7 mouse cellular contexts compared by ENCODE assay signal in the genomic region with DNA sequence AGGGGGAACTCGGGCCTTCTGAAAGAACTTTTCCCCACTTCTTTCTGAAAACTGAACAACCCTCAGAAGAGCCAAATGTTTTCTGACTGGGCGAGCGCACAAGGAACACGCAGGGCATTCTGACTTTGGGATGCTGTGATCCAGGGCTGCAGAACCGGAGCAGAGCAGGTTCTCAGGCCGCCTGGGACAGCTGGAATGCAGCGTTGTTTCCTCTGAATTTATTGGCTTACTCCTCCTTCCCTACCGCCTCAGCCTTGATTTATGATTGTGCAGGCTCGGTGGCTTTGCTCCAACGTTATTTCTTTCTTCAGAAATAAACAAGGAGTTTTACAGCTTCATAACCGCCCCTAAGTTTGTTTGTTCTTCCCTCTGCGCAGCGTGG.
DNase-seq lines count a peak whose midpoint lies in the region; ATAC-seq lines count a peak whose summit lies in the region.

No protein-coding gene starts in this region.

- peak overlapping the region; percentile 65 for H3K27ac ChIP-seq in brown adipose tissue, adult 24 weeks (replicated peaks; ENCODE audit: low read depth, low read length)
- H3K27ac ChIP-seq in midbrain, embryonic 16.5 days (ENCODE audit: low read length) = no peak overlapping the region

- DNase-seq in forelimb bud, embryonic 11.5 days (ENCODE audit: low read depth, low spot score) = peak; percentile 77
- DNase-seq in kidney, postnatal 36 days = peak; percentile 58 to 62
- peak; percentile 56 for DNase-seq in ovary, postnatal 14 days (ENCODE audit: low spot score)
- DNase-seq in spleen, postnatal 36 days (ENCODE audit: low spot score in 2 of 2) = no peak
- no peak for DNase-seq in left cerebral cortex, adult 9 months (ENCODE audit: low spot score in 2 of 2)

- ATAC-seq in midbrain, embryonic 16.5 days = no peak

- peaks cover 2% of the 10 kb centered on the region; the same call in 1 of the 2 replicates for H3K4me1 ChIP-seq in brown adipose tissue, adult 24 weeks (ENCODE audit: control insufficient read depth, insufficient read depth, insufficient read length, low read length)
- H3K4me1 ChIP-seq in midbrain, embryonic 16.5 days (ENCODE audit: control insufficient read depth, insufficient read depth, low read length) = no peaks in the 10 kb centered on the region

- H3K36me3 ChIP-seq in midbrain, embryonic 16.5 days (ENCODE audit: control insufficient read depth, insufficient read depth, low read length) = no peaks in the 10 kb centered on the region

- no peak overlapping the region for H3K9ac ChIP-seq in midbrain, embryonic 16.5 days (ENCODE audit: low read depth, low read length)

- H3K4me3 ChIP-seq in brown adipose tissue, adult 24 weeks (ENCODE audit: insufficient read depth, low read depth, low read length) = no peak overlapping the region
- H3K4me3 ChIP-seq in midbrain, embryonic 16.5 days (ENCODE audit: low read depth, low read length) = no peak overlapping the region

- no peaks in the 10 kb centered on the region for H3K27me3 ChIP-seq in midbrain, embryonic 16.5 days (ENCODE audit: control insufficient read depth, insufficient read depth, low read depth, low read length)

- 56% methylated on average over 13 of the region's 13 CpGs for WGBS in midbrain, embryonic 16.5 days

- no peak overlapping the region for H3K4me2 ChIP-seq in midbrain, embryonic 16.5 days (ENCODE audit: low read length)

- no peaks in the 10 kb centered on the region for H3K9me3 ChIP-seq in midbrain, embryonic 16.5 days (replicated peaks; ENCODE audit: control insufficient read depth, low read length, poor library complexity, severe bottlenecking)

Comparison
In these comparisons a context has a peak if more than half of its experiments do, and no peak if none do; other contexts are left out.
1. DNase-seq: peak in forelimb bud, embryonic 11.5 days (single experiment), kidney, postnatal 36 days (2 of 2) and ovary, postnatal 14 days (single experiment); none in spleen, postnatal 36 days (0 of 2) and left cerebral cortex, adult 9 months (0 of 2).